Mouse (Mus musculus): ENCODE measurements around the gene Skida1.
A peak's percentile ranks its signal among the peaks of the same experiment; 100 is the strongest.

Skida1 gene

DNA sequence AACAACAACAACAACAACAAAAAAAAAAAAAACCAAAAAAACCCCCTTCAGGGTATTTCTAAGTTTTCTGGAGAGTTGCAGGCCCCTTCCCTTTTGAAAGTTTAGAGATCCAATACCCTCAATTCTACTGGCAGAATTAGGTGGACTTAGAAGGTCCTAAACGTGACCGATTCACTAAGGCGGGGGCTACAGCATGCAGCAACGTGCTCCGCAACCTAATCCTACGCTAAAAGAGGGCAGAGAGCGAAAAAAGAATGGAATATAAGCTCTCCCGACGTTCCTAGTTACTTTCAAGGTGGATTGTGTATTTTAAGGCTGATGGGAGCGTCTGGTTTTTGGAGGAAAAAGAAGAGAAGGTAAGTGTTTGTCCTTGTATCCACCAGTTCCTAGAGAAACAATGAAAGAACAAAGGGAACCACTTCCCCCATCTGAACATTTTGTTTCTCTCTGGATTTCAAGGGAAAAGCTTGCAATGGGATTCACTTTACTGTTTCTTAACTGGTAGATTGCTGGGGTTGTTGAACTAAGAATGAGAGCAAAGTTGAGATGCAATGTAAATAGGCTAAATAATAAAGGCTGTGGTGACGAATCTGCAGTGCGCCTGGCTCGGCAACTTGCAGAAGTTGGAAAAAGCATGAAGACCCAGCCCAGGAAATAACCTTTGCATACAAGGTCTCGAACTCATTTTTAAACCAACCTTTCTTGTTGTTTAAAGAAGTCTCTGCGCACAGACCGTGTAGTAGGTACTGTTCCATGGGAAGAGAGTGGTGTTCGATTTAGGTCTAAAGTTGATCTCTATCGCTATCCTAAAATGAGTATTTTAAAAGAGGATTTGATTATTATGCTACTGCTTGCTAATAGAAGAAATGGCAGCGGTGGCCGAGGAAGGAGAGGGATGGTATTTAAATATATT is 6.4 kb upstream of the Skida1 start, which contains the start of gene Mllt10:
Gene Mllt10 (plus strand): TSS at position 222 of the 913 bp plus-strand sequence.
- no peak for DNase-seq (ENCODE audit: low spot score)

GRCm38 (mm10) chr2:18053951-18054530 is 5.2 kb upstream of the Skida1 start:
- no peak for DNase-seq (ENCODE audit: low spot score)

- DNase-seq (ENCODE audit: low spot score), result no peak
These were observed 4.5 kb upstream of the Skida1 start for GRCm38 (mm10) chr2:18053243-18053950.

DNA sequence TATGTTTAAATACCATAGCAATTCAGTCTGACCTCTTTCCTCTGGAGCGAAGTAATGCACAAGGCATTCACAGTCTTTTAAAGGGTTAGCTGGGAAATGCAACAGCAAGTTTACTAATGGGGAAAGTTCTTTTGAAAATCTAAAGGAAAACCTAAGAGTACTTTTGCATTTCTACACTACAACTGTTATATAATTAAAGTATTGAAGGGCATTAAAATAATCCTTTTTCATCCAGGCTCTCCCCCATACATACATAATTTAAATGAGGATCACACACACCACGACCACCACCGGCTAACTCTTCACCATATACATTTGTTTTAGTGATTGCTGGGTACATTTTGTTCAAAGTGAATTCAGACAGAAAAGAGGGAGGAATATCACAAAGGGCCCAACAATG is 3.7 kb upstream of the Skida1 start:
- DNase-seq (ENCODE audit: low spot score), result no peak

GRCm38 (mm10) chr2:18051831-18052170 is 3.0 kb upstream of the Skida1 start:
- no peak for DNase-seq (ENCODE audit: low spot score)

DNA sequence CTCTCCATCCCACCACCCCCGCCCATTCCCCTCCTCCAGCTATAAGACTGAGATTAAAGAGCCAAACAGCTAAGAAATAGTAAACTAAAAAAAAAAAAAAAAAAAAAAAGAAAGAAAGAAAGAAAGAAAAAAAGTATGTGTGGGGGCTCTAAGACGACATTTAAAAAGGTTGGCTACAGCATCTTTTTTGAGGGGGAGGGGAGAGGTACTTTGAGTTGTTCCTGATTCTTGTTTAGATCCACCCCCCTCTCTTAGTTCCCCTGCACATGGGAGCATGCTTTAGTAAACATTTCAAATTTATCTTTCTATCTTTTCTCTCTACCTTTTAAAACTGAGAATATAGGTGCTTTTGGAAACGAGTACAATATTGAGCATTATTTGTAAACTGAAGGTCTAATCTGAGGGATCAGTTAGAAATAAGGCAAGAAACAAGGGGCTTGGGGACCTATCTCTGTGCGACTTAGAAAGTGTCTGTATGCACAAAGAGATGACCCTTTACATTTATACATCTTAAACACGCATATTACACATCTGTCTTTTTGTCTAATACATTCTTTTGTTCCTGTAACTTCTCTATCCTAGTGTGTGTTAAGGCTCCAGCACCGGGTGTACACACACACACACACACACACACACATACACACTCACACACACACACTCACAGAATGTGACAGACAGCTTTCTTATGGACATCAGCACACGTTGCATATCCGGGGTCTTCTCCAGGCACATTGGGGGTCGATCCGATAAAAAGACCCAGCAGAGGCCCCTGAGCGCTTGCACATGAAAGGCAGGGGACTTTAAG is 2.4 kb upstream of the Skida1 start:
- no peak for DNase-seq (ENCODE audit: low spot score)

- DNase-seq (ENCODE audit: low spot score), result no peak
These were observed 1.7 kb upstream of the Skida1 start for GRCm38 (mm10) chr2:18050541-18050985.

DNA sequence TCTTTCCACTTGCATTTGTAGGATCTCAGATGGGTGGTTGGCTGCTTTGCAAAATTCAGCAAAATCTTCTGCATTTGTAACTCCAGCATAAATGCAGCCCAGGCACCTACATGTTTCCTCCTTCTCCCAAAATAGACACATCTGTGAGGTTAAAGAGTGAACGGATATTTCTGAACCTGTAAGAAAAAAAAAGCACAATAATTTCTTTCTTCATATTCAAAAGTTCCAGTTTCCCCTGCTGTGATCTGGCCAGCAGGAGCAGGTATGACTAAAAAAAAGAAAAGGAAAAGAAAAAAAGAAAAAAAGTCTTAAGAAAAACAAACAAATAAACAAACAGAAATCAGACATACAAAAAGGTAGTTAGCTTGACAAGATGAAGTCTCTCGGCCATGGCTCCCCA is 1.2 kb upstream of the Skida1 start:
- no peak for DNase-seq (ENCODE audit: low spot score)

GRCm38 (mm10) chr2:18049279-18049821 is 499 bp upstream of the Skida1 start:
- DNase-seq (ENCODE audit: low spot score), result no peak

DNA sequence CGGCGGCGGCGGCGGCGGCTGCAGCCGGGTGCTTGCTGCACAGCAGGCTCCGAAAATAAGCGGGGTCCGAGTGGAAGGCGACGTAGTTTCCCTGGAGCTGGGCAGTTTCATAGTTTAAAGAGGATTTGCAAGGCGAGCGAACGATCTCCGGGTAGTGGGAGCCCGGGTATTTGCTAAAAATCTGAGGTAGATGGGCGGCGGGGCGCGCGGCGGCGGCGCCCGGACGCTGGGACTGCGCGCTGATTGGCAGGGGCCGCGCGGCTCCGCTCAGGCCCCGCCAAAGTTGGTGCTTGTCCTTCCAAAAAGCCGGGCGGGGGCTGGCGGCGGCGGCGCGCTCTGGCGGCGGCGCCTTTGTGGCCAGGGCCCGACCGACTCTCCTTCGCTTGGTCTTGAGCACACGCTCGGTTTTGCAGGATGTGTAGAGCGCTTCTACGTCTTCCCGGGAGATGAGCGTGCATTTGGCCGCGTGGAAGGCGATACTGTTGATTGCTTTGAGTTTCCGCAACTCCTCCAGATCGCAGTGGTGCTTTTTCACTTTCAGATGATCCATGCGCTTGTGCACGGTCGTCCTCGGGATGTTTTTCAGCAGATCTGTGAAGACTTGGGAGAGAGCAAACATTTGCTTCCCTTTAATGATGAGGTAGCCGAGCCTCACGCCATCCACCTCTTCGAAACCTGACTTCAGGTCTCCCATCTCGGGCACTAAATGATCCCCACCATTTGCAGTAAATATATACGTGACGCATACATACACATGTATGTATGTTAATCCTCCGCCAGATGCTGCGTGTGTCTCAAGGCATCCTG is 1.0 kb downstream of the Skida1 start:
- DNase-seq (ENCODE audit: low spot score), result peak; percentile 70

DNA sequence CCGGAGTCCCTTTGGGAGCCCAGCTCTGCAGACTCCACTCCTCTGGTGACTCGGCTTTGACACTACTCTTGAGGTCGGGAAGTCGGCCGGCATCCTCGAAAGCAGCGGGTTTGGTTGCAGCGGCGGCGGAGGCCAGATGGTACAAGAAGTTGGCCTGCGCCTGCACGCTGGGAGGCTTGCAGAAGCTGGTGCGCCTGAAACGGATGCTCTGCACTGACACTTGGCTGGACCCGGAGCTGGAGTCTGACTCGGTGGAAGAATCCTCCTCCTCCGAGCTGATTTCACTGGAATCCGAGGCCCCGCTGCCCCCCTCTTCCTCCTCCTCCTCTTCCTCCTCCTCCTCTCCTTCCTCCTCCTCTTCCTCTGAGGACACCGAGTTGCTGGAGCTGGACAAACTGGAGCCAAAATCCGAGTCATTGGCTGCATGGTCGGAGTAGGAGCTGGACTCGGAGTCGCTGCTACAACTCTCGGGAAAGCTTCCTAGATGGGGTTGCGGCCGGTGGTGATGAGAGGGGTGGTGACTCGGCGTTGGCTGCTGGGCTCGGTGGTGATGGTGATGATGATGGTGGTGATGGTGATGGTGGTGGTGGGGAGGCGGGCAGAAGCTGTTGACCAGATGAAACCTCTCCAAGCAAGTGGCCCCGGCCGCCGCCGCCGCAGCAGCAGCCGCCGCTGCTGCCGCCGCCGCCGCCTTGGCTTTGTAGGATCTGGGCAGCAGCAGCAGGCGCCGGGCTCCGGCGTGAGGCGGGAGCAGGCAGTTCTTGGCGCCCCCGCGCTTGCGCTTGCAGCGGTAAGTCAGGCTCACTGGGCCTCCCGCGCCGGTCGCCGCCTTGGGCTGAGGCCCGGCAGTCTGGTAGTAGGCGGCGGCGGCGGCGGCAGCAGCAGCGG is 1.8 kb downstream of the Skida1 start:
- peak; percentile 46 for DNase-seq (ENCODE audit: low spot score)

DNA sequence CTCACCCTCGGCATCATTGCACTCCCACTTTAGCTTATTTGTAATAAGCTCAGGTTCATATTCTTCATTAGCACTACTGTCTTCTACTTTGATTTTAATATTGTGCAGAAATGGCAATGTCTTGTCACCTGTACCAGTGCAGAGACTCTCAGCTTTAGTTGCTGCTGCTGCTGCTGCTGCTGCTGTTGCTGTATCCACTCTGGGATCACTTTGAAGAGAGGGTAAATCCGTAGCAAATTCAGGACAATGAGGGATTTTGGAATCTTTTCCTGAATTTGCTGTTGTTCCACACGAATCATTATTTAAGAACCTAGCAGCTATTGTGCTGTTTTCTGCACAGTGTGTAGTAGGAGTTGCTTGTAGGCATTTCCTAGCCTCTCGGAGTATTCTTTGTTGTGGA is 2.7 kb downstream of the Skida1 start:
- no peak for DNase-seq (ENCODE audit: low spot score)

DNA sequence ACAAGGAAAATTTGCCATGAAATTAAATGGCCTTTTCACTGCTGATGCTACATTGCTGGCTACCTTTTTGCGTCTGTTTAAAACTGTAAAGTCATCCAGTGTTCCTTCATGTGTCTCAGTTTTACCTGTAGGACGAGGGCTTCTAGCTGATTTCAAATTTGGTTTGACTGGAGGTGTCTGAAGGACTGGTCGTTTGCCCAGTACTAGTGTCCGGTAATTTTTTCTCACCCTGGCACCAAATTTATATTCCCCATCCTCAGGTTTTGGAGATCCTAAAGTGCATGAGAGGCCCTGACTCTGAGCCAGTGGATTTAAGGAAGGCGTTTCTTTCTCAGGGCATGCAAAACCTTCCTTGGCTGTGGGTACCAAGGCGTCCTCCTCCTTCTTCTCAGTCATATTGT is 3.1 kb downstream of the Skida1 start:
- DNase-seq (ENCODE audit: low spot score), result no peak

DNA sequence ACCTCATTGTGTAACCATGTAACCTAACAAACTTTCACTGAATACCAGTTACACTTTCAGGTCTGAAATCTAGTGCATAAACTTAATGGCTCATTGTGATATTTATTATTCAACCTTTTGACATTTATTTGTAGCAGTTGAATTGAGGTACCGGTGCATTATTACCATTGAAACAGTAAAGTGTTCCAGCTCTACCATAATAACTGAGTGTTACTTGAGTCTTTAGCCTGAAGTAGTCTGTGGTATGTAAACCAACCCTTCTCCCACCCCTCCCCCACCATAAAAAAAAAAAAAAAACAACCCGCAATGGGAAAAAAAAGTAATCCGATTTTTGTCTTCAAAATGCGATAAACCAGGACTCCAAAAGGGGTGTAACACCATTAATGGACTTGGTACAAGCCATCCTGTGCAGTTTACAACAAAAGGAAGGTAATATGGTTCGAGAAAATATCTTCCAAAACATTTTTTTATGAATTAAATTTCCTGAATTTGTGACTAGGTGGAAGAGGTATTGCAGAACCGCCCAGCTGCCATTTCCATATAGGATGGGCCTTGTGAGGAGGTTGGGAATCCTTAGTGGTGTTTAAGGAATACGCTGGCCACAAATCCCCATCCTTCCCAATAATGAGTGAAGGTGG is 3.6 kb downstream of the Skida1 start:
- DNase-seq (ENCODE audit: low spot score), result no peak

GRCm38 (mm10) chr2:18041199-18041885 is 7.5 kb downstream of the Skida1 start:
- DNase-seq (ENCODE audit: low spot score), result no peak

GRCm38 (mm10) chr2:18040347-18041160 is 8.3 kb downstream of the Skida1 start:
- DNase-seq (ENCODE audit: low spot score), result no peak

DNA sequence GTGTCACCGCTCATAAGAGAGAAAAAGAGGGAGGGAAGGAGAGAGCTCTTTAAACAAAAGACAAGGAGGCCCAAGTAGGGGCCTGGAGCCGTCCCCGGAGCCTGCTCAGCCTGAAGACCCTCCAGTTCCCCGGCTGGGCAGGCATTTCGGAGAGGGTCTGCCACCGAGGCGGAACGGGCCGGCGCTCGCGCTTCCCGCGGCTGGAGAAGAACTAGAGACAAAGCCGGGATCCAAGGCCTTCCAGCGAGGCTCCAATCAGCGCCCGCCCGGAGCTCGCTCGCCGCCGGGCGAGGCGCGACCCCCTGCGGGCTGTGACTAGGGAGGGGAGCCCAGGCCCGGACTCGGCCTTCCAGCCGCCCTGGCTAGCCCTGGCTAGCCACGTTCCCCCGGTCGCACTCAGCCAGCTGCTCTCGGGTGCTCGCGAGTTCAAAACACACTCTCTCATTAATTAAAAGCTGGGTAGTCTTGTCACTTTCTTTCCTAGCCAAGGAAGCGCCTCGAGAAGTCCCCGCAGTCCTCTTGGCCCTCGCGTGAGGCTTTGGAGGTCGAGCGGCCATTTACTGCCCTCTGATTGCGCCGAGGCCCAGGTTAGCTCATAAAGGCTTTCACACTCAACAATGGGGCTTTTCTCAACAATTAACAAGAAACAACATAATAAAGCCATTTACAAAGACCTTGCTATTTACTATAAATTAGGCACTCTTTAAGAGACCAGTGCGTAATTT is 9.1 kb downstream of the Skida1 start:
- no peak for DNase-seq (ENCODE audit: low spot score)
